Mouse (Mus musculus) stomach, postnatal 0 days (tissue): Measurements from ENCODE around the gene Prkg1.

Source experiments
- CTCF ChIP-seq: IDR thresholded peaks from 2 replicates; pipeline ENCODE4 v1.5.1; 2016; ENCODE audit warnings: antibody characterized with exemption, low read depth, mild to moderate bottlenecking, moderate library complexity
- EP300 ChIP-seq: optimal IDR thresholded peaks from 2 replicates; pipeline ENCODE3; 2016; ENCODE audit warnings: antibody characterized with exemption

- TF ChIP-seq CTCF, result no peak
- no peak for TF ChIP-seq EP300
Observed at GRCm38 (mm10) chr19:31099369-31099768, 665.5 kb downstream of the Prkg1 start.
